Mouse (Mus musculus): ENCODE data around the gene Rgs2. TPM values are rescaled to one million over a fixed set of nuclear protein-coding genes. Genes with fewer than 3 reads are reported as not detected.

Gene Rgs2
- polyA plus RNA-seq (2017; shearing (Covaris generic)), result 28.6 TPM

GRCm38 (mm10) chr1:144003904-144004740 lies at the start of gene Rgs2:
Gene Rgs2 (minus strand): TSS chr1:144004161.

Other genes with a start within 250 kb of the Rgs2 start
- gene Trove2, start 227.1 kb downstream of the Rgs2 start, polyA plus RNA-seq (2017; shearing (Covaris generic)), result 7.3 TPM
- 76.2 TPM for gene Uchl5, start 226.9 kb downstream of the Rgs2 start, polyA plus RNA-seq (2017; shearing (Covaris generic))
- 0.32 TPM for gene Rgs13, start 173.2 kb upstream of the Rgs2 start, polyA plus RNA-seq (2017; shearing (Covaris generic))
- 423 TPM for gene Rgs1, start 245.1 kb upstream of the Rgs2 start, polyA plus RNA-seq (2017; shearing (Covaris generic))